Mouse (Mus musculus) thymus, postnatal 10 days (tissue): ENCODE results near the gene Mcm7.
"Not testable (repeated sequence)": the region's sequence is repeated elsewhere in the genome, so short reads cannot be mapped to it uniquely, and the experiment has no call there.

Experiments
- DNase-seq, 2 experiments: peaks; one replicate each; pipeline ENCODE4 v3.0.0; 2021; ENCODE audit warnings: low spot score in 2 of 2

Mcm7 gene

DNA sequence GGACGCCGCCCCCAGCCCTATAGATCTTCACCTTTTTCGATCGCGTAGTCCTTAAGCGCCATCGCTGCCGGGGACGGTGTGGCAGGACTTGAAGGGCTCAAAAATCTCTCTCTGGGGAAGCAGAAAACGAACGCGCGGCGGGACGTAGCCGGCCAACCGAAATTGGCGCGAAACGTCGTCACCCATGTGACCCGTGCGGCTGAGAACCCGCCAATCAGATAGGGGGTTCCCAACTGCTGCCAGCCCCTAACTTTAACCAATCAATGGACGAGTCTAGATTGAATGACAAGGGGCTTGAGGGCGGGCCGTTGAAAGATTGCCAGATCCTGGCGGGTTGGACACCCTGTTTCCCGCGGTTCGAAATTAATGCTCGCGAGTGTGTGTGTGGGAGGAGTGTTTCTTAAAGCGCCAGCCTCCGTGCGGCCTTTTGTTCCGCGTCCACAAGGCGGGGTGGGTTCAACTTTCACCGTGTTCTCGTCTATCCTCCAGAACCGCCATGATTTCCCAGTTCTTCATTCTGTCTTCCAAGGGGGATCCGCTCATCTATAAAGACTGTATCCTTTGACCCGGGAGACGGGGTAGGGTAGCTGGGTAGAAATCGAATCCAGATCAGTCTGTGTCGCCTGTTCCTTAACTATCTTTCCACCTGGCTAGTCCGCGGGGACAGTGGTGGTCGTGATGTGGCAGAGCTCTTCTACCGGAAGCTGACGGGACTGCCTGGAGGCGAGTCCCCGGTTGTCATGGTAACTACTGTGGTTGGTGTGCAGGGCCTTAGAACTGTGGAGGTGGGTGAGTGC, at the start of gene Mcm7, which contains the start of gene Ap4m1:
Gene Mcm7 (minus strand): TSS at position 728 of the 797 bp plus-strand sequence.
Gene Ap4m1 (plus strand): TSS at position 308 of the 797 bp plus-strand sequence.
- DNase-seq: peak; percentile 86 to 90

DNA sequence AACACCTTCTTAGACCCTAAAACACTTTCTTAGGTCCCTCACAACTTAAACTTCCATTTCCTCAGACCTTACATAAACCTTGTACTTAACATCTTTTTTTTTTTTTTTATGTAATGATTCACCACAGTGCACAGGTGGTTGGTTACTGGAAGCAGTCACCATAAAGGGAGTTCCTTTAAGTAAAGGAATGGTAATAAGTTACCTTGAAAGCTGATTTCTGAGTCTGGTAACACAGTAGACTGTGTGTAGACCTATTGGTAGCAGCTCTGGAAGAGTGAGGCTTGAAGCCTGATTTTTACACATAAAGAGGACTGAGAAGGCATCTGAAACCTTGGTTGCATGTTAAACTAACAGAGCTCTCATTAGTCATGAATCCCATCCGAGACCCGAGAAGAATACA, 47.6 kb upstream of the Mcm7 start:
- DNase-seq: no peak

GRCm38 (mm10) chr5:138216632-138217031, 44.4 kb upstream of the Mcm7 start:
- DNase-seq: not testable (repeated sequence)

DNA sequence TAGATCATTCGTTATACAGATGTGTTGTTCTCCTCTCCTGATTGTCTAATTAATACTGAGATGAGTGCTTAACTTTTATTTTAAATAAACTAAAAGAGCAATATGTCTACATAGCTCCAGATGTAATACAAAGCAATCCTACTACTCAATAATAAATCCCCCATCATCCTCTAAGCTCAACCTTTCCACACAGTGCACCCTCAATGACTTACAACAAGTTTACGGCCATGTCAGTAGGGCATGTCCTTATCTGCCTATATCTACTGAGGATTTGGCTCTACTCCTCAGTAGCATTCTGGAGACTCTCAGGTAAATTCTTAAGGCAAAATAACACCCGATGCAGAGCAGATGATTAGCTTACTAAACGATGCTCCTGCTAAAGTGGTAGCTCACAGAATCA, 35.7 kb upstream of the Mcm7 start:
- no peak for DNase-seq

DNA sequence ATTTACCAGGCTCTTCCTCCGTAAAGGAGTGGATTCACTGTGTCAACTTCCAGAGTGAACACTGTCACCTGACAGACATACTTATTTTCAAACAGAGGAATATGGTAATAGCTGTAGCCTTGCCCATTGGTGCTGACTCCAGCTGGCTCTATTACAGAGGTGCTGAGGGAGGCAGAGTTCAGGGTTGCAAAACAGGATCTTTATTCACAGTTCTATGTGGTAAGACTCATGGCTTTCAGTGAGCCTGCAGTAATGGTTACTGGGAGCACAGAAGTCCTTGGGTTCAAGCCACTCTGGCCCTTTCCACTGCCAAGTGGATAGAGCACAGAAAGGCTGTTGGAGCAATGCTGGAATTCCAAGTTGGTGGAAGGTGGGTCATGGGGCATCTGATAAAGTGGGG, 35.0 kb upstream of the Mcm7 start:
- no peak for DNase-seq

- DNase-seq: no peak
Observed at GRCm38 (mm10) chr5:138202086-138202485, 29.9 kb upstream of the Mcm7 start.

DNA sequence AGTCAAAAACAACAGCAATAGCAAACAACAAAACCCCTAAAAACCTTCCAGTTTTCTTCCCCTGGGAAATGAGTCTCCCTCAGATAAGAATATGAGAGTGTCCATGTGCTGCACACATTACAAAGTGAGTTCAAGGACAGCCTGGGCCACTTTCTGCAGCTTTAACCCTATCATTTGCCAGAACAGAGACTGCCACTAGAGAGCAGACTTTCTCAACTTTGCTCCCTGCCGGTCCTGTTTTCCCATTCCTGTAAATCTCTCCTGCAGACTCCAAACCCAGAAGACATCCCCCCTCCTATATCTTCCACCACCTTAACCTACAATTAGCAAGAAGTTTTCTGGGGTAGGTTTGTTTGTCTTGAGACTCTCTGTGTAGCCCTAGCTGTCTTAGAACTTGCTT, 27.4 kb upstream of the Mcm7 start:
- DNase-seq: no peak

DNA sequence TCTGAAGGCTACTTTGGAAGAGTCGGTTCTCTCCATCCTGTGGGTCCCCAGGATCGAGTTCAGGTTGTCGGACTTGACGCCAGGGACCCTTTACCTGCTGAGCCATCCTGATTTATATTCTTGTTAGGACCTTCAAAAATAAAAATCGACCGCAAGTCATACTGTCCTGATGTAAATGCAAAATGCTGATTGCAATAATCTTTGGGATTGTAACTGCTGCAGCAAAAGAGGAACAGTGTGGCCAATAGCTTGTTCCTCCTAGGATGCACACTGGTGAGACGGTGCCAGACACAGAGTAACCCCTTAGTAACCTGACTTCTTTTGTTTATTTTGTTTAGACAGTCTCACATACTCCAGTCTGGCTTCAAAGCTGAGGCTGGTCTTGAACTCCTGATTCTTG, 23.2 kb upstream of the Mcm7 start:
- DNase-seq: no peak

GRCm38 (mm10) chr5:138194755-138195345, 22.6 kb upstream of the Mcm7 start:
- DNase-seq: peak; percentile 24 to 30

DNA sequence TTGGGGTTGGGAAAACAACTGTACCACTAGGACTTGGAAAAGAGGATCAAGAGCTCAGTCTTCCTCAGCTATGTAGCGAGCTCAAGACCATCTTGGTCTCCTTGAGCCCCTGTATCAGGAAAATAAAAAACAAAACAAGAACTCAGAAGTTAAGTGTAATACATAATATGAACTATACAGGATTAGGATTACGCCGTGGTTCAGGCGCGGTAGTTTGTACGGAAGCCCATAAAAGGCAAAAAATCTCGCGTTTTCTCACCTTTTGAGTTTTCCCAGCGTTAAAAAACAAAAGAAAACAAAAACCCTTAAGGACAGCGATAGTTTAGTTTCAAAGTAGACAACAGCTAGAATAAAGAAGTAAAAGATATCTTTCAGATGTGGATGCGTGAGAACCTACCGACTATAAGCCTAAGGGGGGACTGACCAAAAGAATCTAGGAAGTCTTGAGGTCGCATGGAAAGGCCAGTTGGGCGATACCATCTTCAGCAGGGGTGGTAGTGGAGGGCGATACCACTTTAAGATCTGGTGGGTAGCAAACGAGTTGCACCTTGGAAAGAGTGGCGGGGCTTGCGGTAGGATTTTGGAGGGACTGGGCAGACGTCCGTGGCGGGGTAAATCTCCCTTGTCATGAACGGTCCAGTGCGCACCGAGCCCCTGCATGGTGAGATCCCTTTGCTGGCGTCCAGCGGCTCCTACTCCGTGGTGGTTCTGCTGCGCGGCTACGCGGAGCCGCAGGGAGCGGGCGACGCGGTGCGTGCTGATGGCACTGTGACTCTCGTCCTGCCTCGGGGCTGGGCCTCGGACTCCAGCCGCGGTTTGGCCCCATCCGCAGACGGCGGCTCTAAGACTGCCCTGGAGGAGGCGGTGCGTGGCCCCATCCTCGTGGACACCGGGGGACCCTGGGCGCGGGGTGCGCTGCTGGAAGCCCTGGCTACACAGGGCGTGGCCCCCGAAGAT, 21.8 kb upstream of the Mcm7 start, which contains the start of gene Mblac1:
Gene Mblac1 (plus strand): TSS at position 544 of the 957 bp plus-strand sequence.
- peak; percentile 72 to 75 for DNase-seq

- peak; percentile 48 to 62 for DNase-seq
Observed at GRCm38 (mm10) chr5:138187661-138188306, 15.6 kb upstream of the Mcm7 start.

GRCm38 (mm10) chr5:138186950-138187638, 14.9 kb upstream of the Mcm7 start, which contains the start of the genes Taf6 and Cnpy4:
Gene Taf6, minus strand, starts transcription at chr5:138187451.
Gene Cnpy4, plus strand, starts transcription at chr5:138187485.
- DNase-seq: peak; percentile 72 to 85

DNA sequence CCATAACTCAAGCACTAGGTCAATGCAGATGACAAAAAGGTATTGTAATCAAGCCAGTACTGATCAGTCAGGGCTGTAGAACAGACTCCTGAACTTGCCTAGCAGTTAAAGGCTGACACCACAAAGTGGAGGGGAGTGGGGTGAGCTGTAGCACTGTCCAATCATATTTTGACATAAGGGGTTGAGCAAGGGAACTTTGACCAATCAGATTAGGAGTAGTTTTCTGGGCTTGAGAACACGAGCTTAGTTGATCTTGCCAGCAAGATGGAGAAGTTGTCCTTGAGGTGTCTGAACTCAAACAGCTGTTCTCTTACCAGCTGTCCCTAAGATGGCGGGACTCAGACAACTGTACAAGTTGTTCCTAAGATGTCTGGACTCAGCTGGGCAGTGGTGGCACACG, 995 bp upstream of the Mcm7 start:
- DNase-seq: no peak

- DNase-seq: peak; percentile 89 to 90
Observed at GRCm38 (mm10) chr5:138170936-138171561, 1.2 kb downstream of the Mcm7 start.

DNA sequence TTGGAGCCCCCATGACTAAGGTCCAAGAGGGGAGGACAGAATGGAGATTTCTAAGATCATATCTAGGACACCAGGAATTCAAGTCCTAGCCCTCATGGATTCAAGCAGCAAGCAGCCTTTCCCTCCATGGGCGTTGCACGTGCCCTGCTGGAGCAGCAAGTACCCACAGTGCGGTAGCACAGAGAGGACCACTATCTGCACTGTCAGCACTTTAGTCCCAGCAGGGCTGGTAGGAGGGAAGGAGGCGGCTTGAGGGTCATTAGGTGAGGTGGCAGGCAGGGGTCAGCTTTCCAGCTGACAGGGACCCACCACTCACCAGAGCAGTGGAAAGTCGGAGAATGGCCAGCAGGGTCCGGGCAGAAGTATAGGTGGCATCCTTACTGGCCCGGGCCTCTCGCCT, 6.6 kb downstream of the Mcm7 start:
- DNase-seq: no peak

- no peak for DNase-seq
Observed at GRCm38 (mm10) chr5:138163610-138164009, 8.6 kb downstream of the Mcm7 start.

GRCm38 (mm10) chr5:138163046-138163445, 9.2 kb downstream of the Mcm7 start:
- DNase-seq: no peak

- peak; percentile 91 to 93 for DNase-seq
Observed at GRCm38 (mm10) chr5:138160842-138161665, 11.2 kb downstream of the Mcm7 start, which contains the start of gene Cops6. Gene Cops6, plus strand, starts transcription at chr5:138161071.

DNA sequence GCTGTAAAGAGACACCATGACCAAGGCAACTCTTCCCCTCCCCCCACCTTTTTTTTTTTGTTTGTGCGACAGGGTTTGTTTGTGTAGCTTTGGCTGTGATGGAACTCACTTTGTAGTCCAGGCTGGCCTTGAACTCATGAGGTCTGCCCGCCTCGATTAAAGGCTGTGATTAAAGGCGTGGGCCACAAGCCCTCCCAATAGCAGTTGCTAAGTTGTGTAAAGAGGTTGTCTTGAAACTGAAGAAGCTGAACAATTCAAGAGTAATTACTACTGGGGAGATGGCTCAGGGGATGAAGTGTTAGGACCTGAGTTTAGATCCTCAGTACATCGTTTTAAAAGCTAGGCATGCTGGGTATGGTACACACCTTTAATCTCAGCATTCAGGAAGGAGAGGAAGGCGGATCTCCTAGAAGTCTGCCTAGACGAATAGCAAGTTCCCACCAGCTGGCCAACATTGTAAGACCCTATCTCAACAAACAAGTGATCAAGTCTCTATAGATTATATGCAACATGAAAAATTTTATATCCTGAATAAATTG, 11.9 kb downstream of the Mcm7 start:
- no peak for DNase-seq
